Mouse (Mus musculus): Measurements from ENCODE around the gene Rps26. TPM values are rescaled to one million over a fixed set of nuclear protein-coding genes. Genes with fewer than 3 reads are reported as not detected.
"Not testable (repeated sequence)": the region's sequence is repeated elsewhere in the genome, so short reads cannot be mapped to it uniquely, and the experiment has no call there.

The Rps26 gene
- total RNA-seq, 2 experiments from 2014 or later = 577 to 1,237 TPM

DNA sequence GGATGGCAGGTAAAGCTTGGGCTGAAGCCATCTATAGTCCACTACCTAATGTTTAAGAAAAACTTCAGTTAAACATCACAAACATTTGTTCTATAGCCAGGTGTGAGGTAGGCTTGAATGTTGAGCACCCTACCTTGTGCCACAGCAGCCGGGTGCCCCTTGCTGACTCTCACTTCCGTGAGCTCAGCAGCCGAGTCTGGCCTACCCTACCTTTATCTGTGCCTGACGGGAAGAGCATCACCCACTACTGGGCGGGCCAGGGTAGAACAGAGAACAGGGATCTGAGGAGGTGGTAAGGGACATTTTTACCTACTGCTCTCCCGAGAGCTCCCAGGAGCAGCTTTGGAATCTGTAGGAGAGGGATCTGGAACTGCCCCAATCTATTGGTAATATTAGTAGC lies 16.2 kb upstream of the Rps26 start:
- no peak for ATAC-seq (ENCODE audit: poor library complexity, severe bottlenecking)

DNA sequence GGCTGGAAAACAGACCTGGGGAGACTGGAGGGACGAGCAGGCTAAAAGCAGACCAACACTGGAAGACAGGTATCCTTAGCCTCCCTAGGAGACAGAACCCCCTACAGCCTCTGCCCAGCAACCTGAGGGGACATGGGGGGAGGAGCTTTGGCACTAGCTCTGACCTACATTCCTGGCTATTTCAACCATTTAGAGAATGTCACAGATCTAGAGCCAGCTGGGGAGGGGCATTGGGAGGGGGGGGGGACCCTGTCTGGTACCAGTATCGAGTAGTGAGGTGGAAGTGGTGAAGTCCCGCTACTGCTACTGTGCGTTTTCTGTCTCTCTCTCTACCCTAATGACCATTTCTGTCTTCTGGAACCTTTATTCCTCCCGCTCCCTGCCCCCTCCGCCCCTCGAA lies 15.3 kb upstream of the Rps26 start:
- no peak for ATAC-seq (ENCODE audit: poor library complexity, severe bottlenecking)

- no peak for ATAC-seq (ENCODE audit: poor library complexity, severe bottlenecking)
Measured at GRCm38 (mm10) chr10:128640891-128641290, 14.3 kb upstream of the Rps26 start.

GRCm38 (mm10) chr10:128639999-128640398 lies 13.5 kb upstream of the Rps26 start:
- ATAC-seq (ENCODE audit: poor library complexity, severe bottlenecking) = no peak

DNA sequence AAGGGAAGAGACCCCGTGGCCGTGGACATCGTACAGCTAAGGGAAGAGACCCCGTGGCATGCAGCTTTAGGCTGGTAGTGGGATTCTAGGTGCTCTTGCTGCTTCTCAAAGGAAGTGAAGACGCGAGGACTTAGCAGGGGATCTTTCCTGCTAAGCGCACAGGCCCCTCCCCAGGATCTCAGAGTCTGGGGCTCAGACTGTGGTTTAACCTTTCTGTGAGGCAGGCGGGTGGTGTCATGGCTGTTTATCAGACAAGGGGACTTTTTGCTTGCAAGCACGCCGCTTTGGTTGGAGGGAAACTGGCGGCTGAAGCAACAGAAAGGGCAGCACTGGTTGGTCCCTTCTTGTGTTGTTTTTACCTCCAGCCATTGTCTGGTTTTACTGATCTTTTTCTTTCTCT lies 10.5 kb upstream of the Rps26 start:
- ATAC-seq (ENCODE audit: poor library complexity, severe bottlenecking) = peak; percentile 48

- peak; percentile 81 for ATAC-seq (ENCODE audit: poor library complexity, severe bottlenecking)
Measured at GRCm38 (mm10) chr10:128636561-128636960, 10.0 kb upstream of the Rps26 start.

- ATAC-seq (ENCODE audit: poor library complexity, severe bottlenecking) = no peak
Measured at GRCm38 (mm10) chr10:128635697-128636096, 9.2 kb upstream of the Rps26 start.

- no peak for ATAC-seq (ENCODE audit: poor library complexity, severe bottlenecking)
Measured at GRCm38 (mm10) chr10:128631571-128631970, 5.0 kb upstream of the Rps26 start.

- not testable (repeated sequence) for ATAC-seq (ENCODE audit: poor library complexity, severe bottlenecking)
Measured at GRCm38 (mm10) chr10:128630306-128630705, 3.8 kb upstream of the Rps26 start.

- ATAC-seq (ENCODE audit: poor library complexity, severe bottlenecking) = no peak
Measured at GRCm38 (mm10) chr10:128629746-128630145, 3.2 kb upstream of the Rps26 start.

GRCm38 (mm10) chr10:128627398-128628317 lies 1.1 kb upstream of the Rps26 start:
- no peak for ATAC-seq (ENCODE audit: poor library complexity, severe bottlenecking)

DNA sequence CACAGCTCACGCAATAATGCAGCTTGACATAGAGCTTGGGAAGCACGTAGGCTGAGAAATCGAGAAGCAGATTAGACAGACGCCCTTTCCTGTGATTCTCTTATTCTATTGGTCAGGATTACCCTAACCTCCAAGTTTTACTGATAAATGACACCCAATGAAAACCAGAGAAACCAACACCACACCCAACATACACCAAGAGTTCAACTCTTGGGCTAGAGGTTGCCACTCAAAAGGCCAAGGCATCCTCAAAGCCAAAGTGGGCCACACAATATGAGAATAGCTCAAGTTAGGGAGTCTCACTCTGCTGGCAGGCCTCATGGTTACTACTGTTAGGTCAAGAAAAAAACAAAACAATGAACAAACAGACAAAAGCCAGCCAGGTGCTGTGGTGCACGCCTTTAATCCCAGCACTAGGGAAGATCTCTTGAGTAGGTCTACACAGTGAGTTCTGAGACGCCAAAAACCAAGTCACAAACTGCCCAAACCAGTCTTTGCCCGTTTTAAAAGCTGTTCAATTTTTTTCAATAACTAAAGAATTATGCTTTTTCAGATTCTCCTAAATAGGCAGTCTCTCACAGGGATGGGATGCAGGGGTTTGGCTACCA lies 1.2 kb downstream of the Rps26 start:
- no peak for ATAC-seq (ENCODE audit: poor library complexity, severe bottlenecking)

DNA sequence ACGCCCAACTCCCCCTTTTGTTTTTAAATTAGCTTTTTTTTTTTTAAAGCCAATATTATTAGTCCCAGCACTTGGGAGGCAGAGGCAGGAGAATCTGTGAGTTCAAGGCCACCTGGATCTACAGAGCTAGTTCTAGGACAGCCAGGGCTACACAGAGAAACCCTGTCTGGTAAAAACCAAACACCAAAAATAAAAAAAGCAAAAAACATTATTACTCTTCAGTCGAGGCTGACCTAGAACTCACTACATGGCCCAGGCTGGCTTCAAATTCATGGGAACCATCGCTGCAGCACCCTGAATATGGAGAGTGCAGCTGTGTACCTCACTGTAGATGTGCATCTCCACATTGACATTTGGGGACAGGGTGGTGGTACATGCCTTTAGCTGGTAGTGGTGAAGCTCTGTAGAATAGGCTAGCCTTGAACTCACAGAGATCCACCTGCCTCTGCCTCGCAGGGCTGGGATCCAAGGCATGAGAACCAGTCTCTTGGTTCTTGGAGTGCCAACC lies 3.4 kb downstream of the Rps26 start:
- ATAC-seq (ENCODE audit: poor library complexity, severe bottlenecking) = not testable (repeated sequence)

GRCm38 (mm10) chr10:128622702-128623101 lies 3.8 kb downstream of the Rps26 start:
- ATAC-seq (ENCODE audit: poor library complexity, severe bottlenecking) = no peak

DNA sequence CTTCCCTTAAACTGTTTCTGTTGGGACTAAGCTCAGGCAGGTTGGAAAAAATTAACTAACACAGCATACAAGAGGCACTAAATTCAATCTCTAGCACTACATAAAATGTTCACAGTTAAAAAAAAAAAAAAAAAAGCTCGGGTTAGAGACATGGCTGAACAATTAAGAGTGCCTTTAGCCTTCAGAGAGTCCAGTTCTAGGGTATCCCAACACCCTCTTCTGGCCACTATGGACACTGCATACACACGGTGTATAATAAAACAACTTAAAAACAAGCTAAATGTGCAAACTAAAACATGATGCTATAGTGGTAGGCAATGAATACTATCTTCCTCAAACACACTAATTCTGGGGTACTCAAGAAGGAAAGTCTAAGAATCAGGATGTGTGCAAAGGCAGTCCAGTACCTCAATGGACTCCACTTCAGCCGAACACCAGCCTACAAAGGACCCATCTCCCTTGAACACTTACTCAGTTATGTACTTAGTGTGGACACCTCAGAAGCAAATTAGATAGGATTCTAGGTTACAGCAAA lies 4.5 kb downstream of the Rps26 start:
- ATAC-seq (ENCODE audit: poor library complexity, severe bottlenecking) = no peak

- no peak for ATAC-seq (ENCODE audit: poor library complexity, severe bottlenecking)
Measured at GRCm38 (mm10) chr10:128620241-128620640, 6.3 kb downstream of the Rps26 start.

DNA sequence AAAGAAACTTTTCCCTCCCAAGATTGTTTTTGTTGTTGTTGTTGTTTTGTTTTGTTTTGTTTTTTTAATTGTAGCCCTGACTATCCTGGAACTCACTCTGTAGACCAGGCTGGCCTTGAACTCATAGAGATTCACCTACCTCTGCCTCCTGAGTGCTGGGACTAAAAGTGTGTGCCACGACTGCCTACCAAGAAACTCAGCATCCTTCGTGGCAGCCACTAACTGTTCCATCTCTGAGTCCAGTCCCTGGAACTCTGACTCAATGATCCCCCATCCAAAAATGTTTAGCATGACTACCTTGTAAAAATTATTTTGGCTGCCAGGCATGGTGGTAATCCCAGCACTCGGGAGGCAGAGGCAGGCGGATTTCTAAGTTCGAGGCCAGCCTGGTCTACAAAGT lies 7.4 kb downstream of the Rps26 start:
- ATAC-seq (ENCODE audit: poor library complexity, severe bottlenecking) = not testable (repeated sequence)

DNA sequence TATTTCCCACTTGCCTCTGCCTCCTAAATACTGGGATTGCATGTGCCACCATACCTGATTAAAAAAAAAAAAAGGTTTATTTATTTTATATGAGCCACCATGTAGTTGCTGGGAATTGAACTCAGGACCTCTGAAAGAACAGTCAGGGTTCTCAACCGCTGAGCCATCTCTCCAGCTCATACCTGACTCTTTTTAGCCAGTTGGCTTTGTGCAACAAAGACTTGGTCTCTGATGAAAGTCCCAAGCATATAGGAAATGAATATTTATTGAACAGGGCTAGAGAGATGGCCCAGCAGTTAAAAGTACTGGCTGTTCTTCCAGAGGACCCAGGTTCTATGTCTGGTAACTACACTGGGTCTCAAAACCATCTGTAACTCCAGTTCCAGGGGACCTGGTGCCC lies 8.0 kb downstream of the Rps26 start:
- ATAC-seq (ENCODE audit: poor library complexity, severe bottlenecking) = no peak

DNA sequence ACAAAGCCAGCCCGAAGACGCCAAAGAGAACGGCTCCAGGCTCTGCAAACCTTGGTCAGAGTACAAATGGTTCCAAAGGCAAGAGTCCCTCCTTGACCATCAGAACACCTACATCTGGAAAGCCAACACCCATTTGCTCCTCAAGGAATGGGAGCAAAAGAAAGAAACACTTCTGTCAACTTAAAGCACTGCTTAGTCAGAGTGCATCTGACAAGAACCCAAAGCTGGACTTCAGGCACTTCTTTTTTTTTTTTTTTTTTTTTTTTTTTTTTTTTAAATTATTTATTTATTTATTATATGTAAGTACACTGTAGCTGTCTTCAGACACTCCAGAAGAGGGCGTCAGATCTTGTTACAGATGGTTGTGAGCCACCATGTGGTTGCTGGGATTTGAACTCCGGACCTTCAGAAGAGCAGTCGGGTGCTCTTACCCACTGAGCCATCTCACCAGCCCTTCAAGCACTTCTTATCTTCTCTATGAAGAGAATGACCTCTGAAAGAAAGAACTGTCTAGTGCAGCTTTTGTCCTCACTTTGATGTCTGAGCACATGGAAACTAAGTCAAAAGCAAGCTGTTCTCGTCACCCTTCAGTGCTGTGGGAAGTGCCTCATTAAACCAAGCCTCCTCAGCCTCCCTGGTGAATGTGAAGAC lies 10.6 kb downstream of the Rps26 start:
- not testable (repeated sequence) for ATAC-seq (ENCODE audit: poor library complexity, severe bottlenecking)

GRCm38 (mm10) chr10:128614934-128615333 lies 11.6 kb downstream of the Rps26 start:
- no peak for ATAC-seq (ENCODE audit: poor library complexity, severe bottlenecking)

GRCm38 (mm10) chr10:128613820-128614219 lies 12.7 kb downstream of the Rps26 start:
- ATAC-seq (ENCODE audit: poor library complexity, severe bottlenecking) = not testable (repeated sequence)

Data from megakaryocyte, adult 5-6 weeks (primary cell).